Mouse (Mus musculus) small intestine, adult 2 months (tissue): Measurements from ENCODE around the gene Jund. TPM values are rescaled to one million over a fixed set of nuclear protein-coding genes. Genes with fewer than 3 reads are reported as not detected.

Experiments used
- H3K27ac ChIP-seq: fragments of 200-500 bp; 2 replicates; pipeline ENCODE4 v1.5.1; 2012; ENCODE audit warnings: low read depth, low read length, control low read depth, inconsistent platforms; ENCODE audit not compliant: insufficient read depth
- H3K27me3 ChIP-seq: fragments of 200-500 bp; 2 replicates; pipeline ENCODE4 v1.6.1; 2012; ENCODE audit warnings: mild to moderate bottlenecking, moderate library complexity, low read length, inconsistent platforms; ENCODE audit not compliant: control insufficient read depth, insufficient read depth
- H3K36me3 ChIP-seq: fragments of 200-500 bp; 2 replicates; pipeline ENCODE4 v1.6.1; 2012; ENCODE audit warnings: mild to moderate bottlenecking, low read length, control low read depth, inconsistent platforms; ENCODE audit not compliant: control insufficient read depth, insufficient read depth
- H3K4me1 ChIP-seq: fragments of 200-500 bp; 2 replicates; pipeline ENCODE4 v1.6.1; 2012; ENCODE audit warnings: low read length, inconsistent platforms, mixed read lengths; ENCODE audit not compliant: control insufficient read depth, insufficient read depth, insufficient read length
- H3K4me3 ChIP-seq: fragments of 200-500 bp; 2 replicates; pipeline ENCODE4 v1.5.1; 2012; ENCODE audit warnings: low read depth, mild to moderate bottlenecking, control low read depth, inconsistent platforms, low read length, moderate library complexity
- CTCF ChIP-seq: fragments of 200-500 bp; IDR thresholded peaks from 2 replicates; pipeline ENCODE4 v1.5.1; 2012; ENCODE audit warnings: low read depth, mild to moderate bottlenecking, control low read depth, inconsistent platforms, low read length, moderate library complexity, mixed read lengths; ENCODE audit not compliant: insufficient replicate concordance, insufficient read length; ENCODE audit errors: extremely low read depth
- POLR2A ChIP-seq: fragments of 200-500 bp; IDR thresholded peaks from 2 replicates; pipeline ENCODE4 v1.6.1; 2012; ENCODE audit warnings: low read depth, mild to moderate bottlenecking, control low read depth, inconsistent platforms, low read length, moderate library complexity
- WGBS: fragments of 180-500 bp; shearing (Covaris S2); methylation state at CpG from one replicate; pipeline ENCODE4 v1.1.7; 2018; 5-methylcytosine and 5-hydroxymethylcytosine counted together
- polyA plus RNA-seq: library from polyadenylated mRNA; depleted of rRNA; stranded (reverse); fragments of >200 nt; gene quantifications from 2 replicates; pipeline ENCODE4 v1.2.3, GENCODE M21; 2012

The Jund gene
- polyA plus RNA-seq, 1 experiment = 1,098 TPM

GRCm38 (mm10) chr8:70674716-70675115 is 24.0 kb upstream of the Jund start:
- Histone ChIP-seq H3K36me3 (peaks cover 3% of the 10 kb centered on the region; the same call in 1 of the 2 replicates), H3K27me3 (no peaks in the 10 kb centered on the region), H3K4me3 (no peak overlapping the region), H3K27ac (peak overlapping the region; percentile 93), H3K4me1 (peaks cover 45% of the 10 kb centered on the region)
- WGBS = 23% methylated on average over 4 of the region's 4 CpGs
- TF ChIP-seq CTCF (no peak), POLR2A (no peak)

DNA sequence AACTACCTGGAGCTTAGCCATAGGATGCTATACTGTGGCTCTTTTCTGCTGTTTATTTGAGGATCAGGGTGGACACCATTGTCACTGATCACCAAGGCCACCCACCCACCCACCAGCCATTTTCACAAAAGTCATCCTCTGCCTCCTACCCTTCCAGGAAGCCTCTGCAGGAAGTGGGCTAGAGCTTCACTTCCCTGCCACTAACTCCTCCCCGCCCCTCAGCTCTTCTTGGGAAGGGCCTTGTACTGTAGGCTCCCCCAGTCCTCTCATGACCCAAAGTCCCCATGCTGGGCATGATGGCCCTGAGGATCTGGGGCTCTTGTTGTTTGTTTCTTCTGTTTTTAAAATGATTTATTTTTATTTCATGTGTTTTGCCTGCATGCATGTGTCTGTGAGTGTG is 23.4 kb upstream of the Jund start:
- H3K4me1 ChIP-seq = peaks cover 50% of the 10 kb centered on the region
- TF ChIP-seq CTCF = no peak
- no peak for TF ChIP-seq POLR2A
- H3K27me3 ChIP-seq = no peaks in the 10 kb centered on the region
- no peak overlapping the region for H3K4me3 ChIP-seq
- WGBS = 81% methylated on average over 1 of the region's 1 CpGs
- peaks cover 3% of the 10 kb centered on the region; the same call in 1 of the 2 replicates for H3K36me3 ChIP-seq
- peak overlapping the region; percentile 93 for H3K27ac ChIP-seq

GRCm38 (mm10) chr8:70677451-70678080 is 21.2 kb upstream of the Jund start:
- Histone ChIP-seq H3K36me3 (peaks cover 3% of the 10 kb centered on the region; the same call in 1 of the 2 replicates), H3K27ac (no peak overlapping the region), H3K27me3 (no peaks in the 10 kb centered on the region), H3K4me3 (no peak overlapping the region), H3K4me1 (peaks cover 65% of the 10 kb centered on the region)
- no peak for TF ChIP-seq POLR2A
- no peak for TF ChIP-seq CTCF
- 83% methylated on average over 15 of the region's 15 CpGs for WGBS

DNA sequence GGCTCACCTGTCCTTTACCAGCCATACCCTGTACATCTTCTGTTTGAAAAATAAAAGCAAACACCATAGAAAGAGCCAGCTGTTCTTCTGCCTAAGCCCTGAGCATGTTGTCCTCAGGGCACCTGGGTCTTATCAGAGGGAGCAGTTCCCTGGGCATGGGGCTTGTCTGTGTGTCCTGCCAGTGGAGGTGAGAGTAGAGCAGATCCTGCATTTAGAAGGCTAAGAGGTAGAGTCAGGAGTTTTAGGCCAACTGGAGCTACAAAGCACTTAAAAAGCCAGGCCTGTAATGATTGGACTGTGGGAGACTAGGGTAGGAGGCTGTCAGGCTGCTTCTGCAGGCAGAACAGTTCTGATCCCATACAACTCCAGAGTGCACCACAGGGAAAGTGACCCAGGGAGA is 20.1 kb upstream of the Jund start:
- TF ChIP-seq CTCF = no peak
- TF ChIP-seq POLR2A = no peak
- H3K36me3 ChIP-seq = peaks cover 3% of the 10 kb centered on the region; the same call in 1 of the 2 replicates
- peak overlapping the region; percentile 98 for H3K27ac ChIP-seq
- no peak overlapping the region for H3K4me3 ChIP-seq
- no peaks in the 10 kb centered on the region for H3K27me3 ChIP-seq
- H3K4me1 ChIP-seq = peaks cover 67% of the 10 kb centered on the region

DNA sequence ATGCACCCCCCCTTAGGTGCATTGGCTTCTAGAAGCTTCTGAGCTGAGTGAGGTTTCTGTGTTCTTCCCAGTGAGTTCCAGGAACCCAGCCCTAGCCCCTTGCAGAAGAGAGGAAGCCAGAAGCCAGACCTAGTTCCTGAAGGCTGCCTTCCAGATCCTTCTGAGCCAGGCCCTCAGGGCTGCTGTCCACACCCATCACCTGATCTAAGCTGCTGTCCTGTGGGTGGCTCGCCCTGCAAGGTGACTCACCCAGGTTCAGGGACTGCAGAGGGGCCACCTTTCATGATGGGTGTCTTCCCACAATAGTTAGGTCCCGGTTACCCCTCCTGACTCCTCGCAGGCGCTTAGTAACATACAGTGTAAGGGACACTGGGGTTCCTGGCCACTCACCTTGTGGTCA is 19.3 kb upstream of the Jund start:
- peaks cover 3% of the 10 kb centered on the region; the same call in 1 of the 2 replicates for H3K36me3 ChIP-seq
- no peaks in the 10 kb centered on the region for H3K27me3 ChIP-seq
- H3K27ac ChIP-seq = peak overlapping the region; percentile 98
- H3K4me1 ChIP-seq = peaks cover 60% of the 10 kb centered on the region
- H3K4me3 ChIP-seq = no peak overlapping the region
- TF ChIP-seq POLR2A (peak; percentile 48; the same call in 1 of the 2 replicates), CTCF (no peak)
- WGBS = 69% methylated on average over 4 of the region's 4 CpGs

- TF ChIP-seq CTCF (no peak), POLR2A (no peak)
- 15% methylated on average over 3 of the region's 3 CpGs for WGBS
- H3K27ac ChIP-seq = peak overlapping the region; percentile 98
- no peak overlapping the region for H3K4me3 ChIP-seq
- peaks cover 53% of the 10 kb centered on the region for H3K4me1 ChIP-seq
- H3K27me3 ChIP-seq = no peaks in the 10 kb centered on the region
- peaks cover 3% of the 10 kb centered on the region; the same call in 1 of the 2 replicates for H3K36me3 ChIP-seq
Observed at GRCm38 (mm10) chr8:70680039-70680438, 18.7 kb upstream of the Jund start.

DNA sequence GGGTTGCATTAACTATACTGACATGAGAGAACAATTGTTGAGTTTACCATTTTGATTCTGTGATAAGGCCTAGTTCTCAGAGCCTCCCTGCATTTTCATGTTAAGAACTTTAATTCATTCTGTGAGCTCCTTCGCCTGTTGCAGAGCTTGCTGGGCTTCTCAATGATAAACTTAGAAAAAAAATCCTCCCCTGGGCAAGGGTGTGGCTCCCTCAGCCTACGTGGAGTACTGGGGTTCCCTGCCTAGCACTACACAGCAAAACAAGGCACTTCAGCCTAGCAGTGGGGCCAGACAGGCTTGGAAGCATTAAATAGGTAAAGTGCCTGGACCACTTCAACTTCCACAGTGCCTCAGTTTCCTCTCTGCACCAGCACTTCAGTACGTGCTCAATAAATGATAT is 17.3 kb upstream of the Jund start:
- WGBS = 59% methylated on average over 3 of the region's 3 CpGs
- Histone ChIP-seq H3K36me3 (peaks cover 3% of the 10 kb centered on the region; the same call in 1 of the 2 replicates), H3K4me1 (peaks cover 49% of the 10 kb centered on the region), H3K4me3 (no peak overlapping the region), H3K27ac (no peak overlapping the region), H3K27me3 (no peaks in the 10 kb centered on the region)
- TF ChIP-seq POLR2A = no peak
- TF ChIP-seq CTCF = no peak
